Mouse (Mus musculus): Measurements from ENCODE around the gene Rpl19. TPM values are rescaled to one million over a fixed set of nuclear protein-coding genes. Genes with fewer than 3 reads are reported as not detected.

The Rpl19 gene
- total and polyA plus RNA-seq, 3 experiments = 2,949 to 5,259 (median 3,446) TPM

DNA sequence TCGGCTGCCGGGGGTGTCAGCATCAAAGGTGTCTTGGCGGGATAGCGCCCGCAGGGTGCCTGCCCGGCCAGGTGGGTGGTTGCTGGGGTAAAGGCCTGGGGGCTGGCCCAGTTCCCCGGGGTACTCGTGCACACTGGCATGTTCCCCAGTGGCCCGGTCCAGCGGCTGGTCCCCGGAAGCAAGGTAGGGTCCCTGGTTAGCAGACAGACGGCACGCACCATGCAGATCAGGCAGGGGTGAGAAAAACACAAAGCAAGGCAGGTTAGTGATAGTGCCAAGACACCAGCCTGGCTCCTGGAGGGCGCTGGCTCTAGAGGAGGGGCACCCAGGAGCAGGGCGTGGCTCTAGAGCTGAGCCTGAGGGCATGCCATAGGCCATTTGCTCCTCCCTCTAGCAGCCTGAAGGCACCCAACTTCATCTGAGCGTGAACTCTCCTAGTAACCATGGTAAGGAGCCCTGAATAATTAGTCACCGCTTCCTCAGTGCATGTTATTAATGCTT lies 23.3 kb upstream of the Rpl19 start:
- no peaks in the 10 kb centered on the region for H3K27me3 ChIP-seq (replicated peaks)
- H3K4me3 ChIP-seq (replicated peaks in 1 of 3; ENCODE audit: low read depth in 2 of 3, low read length in 2 of 3, poor library complexity in 1 of 3) = peak overlapping the region; percentile 46 to 54 (median 49)
- no peak overlapping the region for H3K27ac ChIP-seq (ENCODE audit: insufficient read depth, low read depth)
- no peaks in the 10 kb centered on the region for H3K79me2 ChIP-seq (replicated peaks; ENCODE audit: control insufficient read depth, extremely low read depth, insufficient read depth, poor library complexity, severe bottlenecking)
- dilution Hi-C loops (cut with MboI; ENCODE audit: extremely low pct_ligation_motif_present, extremely low pct_unique_long_range_greater_than_20kb, low sequenced_read_pairs) = no loop called here
- TF ChIP-seq ELF1 (IDR thresholded peaks at IDR 0.05; ENCODE audit: low read depth, low read length) (0 out of 2 replicates have a peak, but pooled peaks have one; percentile 8), RCOR1 (conservative IDR thresholded peaks at IDR 0.05; ENCODE audit: low read depth, low read length) (no peak)
- H3K36me3 ChIP-seq (replicated peaks in 1 of 2; ENCODE audit: control insufficient read depth in 1 of 2, insufficient read depth in 1 of 2, low read length in 1 of 2) = peaks cover 0 to 3% of the 10 kb centered on the region in 2 experiments
- peaks cover 31 to 61% of the 10 kb centered on the region in 2 experiments for H3K4me1 ChIP-seq (ENCODE audit: control insufficient read depth in 1 of 2, insufficient read depth in 2 of 2)
- H3K9ac ChIP-seq (ENCODE audit: insufficient read depth, low read depth) = peak overlapping the region; percentile 47
- peak; percentile 80 for DNase-seq (ENCODE audit: extremely low read depth)
- in situ Hi-C loops (cut with MboI; ENCODE audit: low pct_ligation_motif_present, low pct_unique_long_range_greater_than_20kb, low sequenced_read_pairs) = no loop called here
- peak overlapping the region; percentile 73 for H3K4me2 ChIP-seq (ENCODE audit: insufficient read depth, low read depth, poor library complexity, severe bottlenecking)
- H3K9me3 ChIP-seq (replicated peaks; ENCODE audit: low read length) = peaks cover 6% of the 10 kb centered on the region

- dilution Hi-C loops (cut with MboI; ENCODE audit: extremely low pct_ligation_motif_present, extremely low pct_unique_long_range_greater_than_20kb, low sequenced_read_pairs) (no loop called here), in situ Hi-C loops (cut with MboI; ENCODE audit: low pct_ligation_motif_present, low pct_unique_long_range_greater_than_20kb, low sequenced_read_pairs) (no loop called here)
- Histone ChIP-seq H3K27me3 (replicated peaks) (no peaks in the 10 kb centered on the region), H3K36me3 (replicated peaks in 1 of 2; ENCODE audit: control insufficient read depth in 1 of 2, insufficient read depth in 1 of 2, low read length in 1 of 2) (peaks cover 0 to 3% of the 10 kb centered on the region in 2 experiments), H3K27ac (ENCODE audit: insufficient read depth, low read depth) (no peak overlapping the region), H3K4me1 (ENCODE audit: control insufficient read depth in 1 of 2, insufficient read depth in 2 of 2) (peaks cover 25 to 53% of the 10 kb centered on the region in 2 experiments), H3K79me2 (replicated peaks; ENCODE audit: control insufficient read depth, extremely low read depth, insufficient read depth, poor library complexity, severe bottlenecking) (no peaks in the 10 kb centered on the region), H3K4me2 (ENCODE audit: insufficient read depth, low read depth, poor library complexity, severe bottlenecking) (no peak overlapping the region), H3K9me3 (replicated peaks; ENCODE audit: low read length) (peaks cover 6% of the 10 kb centered on the region), H3K9ac (ENCODE audit: insufficient read depth, low read depth) (no peak overlapping the region), H3K4me3 (replicated peaks in 1 of 3; ENCODE audit: low read depth in 2 of 3, low read length in 2 of 3, poor library complexity in 1 of 3) (no peak overlapping the region)
- no peak for DNase-seq (ENCODE audit: extremely low read depth)
- TF ChIP-seq MAX (IDR thresholded peaks at IDR 0.05; ENCODE audit: low read length) (no peak), ZNF384 (IDR thresholded peaks at IDR 0.05; ENCODE audit: low read depth, low read length) (no peak), ELF1 (IDR thresholded peaks at IDR 0.05; ENCODE audit: low read depth, low read length) (no peak), PAX5 (IDR thresholded peaks at IDR 0.05; ENCODE audit: low read length) (no peak), TCF12 (IDR thresholded peaks at IDR 0.05; ENCODE audit: low read depth, low read length) (no peak)
Measured at GRCm38 (mm10) chr11:98004161-98004560, 22.3 kb upstream of the Rpl19 start.

DNA sequence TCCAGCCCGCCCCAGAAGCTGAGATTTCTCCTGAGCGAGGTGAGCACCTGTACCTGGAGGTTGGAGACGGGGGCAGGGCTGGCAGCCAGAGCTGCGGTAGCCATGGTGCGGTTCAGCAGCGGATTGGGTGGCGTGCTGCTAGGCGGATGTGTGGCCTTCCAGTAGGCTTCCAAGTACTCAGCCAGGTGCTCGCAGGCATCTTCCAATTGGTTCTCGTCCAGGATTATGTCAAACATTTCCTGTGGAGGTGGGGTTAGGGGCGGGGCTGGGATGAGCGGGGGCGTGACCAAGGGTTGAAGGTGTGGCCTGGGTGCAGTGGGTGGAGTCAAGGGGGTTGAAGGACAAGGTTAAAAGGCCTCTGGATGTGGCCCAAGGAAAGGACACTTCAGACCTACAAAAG lies 21.4 kb upstream of the Rpl19 start:
- H3K27me3 ChIP-seq (replicated peaks) = no peaks in the 10 kb centered on the region
- dilution Hi-C loops (cut with MboI; ENCODE audit: extremely low pct_ligation_motif_present, extremely low pct_unique_long_range_greater_than_20kb, low sequenced_read_pairs) (no loop called here), in situ Hi-C loops (cut with MboI; ENCODE audit: low pct_ligation_motif_present, low pct_unique_long_range_greater_than_20kb, low sequenced_read_pairs) (no loop called here)
- H3K9me3 ChIP-seq (replicated peaks; ENCODE audit: low read length) = peaks cover 6% of the 10 kb centered on the region
- H3K27ac ChIP-seq (ENCODE audit: insufficient read depth, low read depth) = no peak overlapping the region
- no peak for DNase-seq (ENCODE audit: extremely low read depth)
- H3K79me2 ChIP-seq (replicated peaks; ENCODE audit: control insufficient read depth, extremely low read depth, insufficient read depth, poor library complexity, severe bottlenecking) = no peaks in the 10 kb centered on the region
- H3K36me3 ChIP-seq (replicated peaks in 1 of 2; ENCODE audit: control insufficient read depth in 1 of 2, insufficient read depth in 1 of 2, low read length in 1 of 2) = peaks cover 0 to 3% of the 10 kb centered on the region in 2 experiments
- TF ChIP-seq TBP (conservative IDR thresholded peaks at IDR 0.05; ENCODE audit: low read depth, low read length) = no peak
- TF ChIP-seq MXI1 (IDR thresholded peaks at IDR 0.05; ENCODE audit: low read depth, low read length) = no peak
- TF ChIP-seq TCF12 (IDR thresholded peaks at IDR 0.05; ENCODE audit: low read depth, low read length) = no peak
- no peak for TF ChIP-seq MEF2A (IDR thresholded peaks at IDR 0.05; ENCODE audit: borderline replicate concordance, low read depth, low read length)
- no peak for TF ChIP-seq RAD21 (IDR thresholded peaks at IDR 0.05; ENCODE audit: low read depth, low read length)
- no peak for TF ChIP-seq NELFE (IDR thresholded peaks at IDR 0.05; ENCODE audit: low read depth, low read length)
- TF ChIP-seq NRF1 (IDR thresholded peaks at IDR 0.05; ENCODE audit: low read depth, low read length) = no peak
- TF ChIP-seq SIN3A (IDR thresholded peaks at IDR 0.05; ENCODE audit: low read length) = no peak
- TF ChIP-seq MAX (IDR thresholded peaks at IDR 0.05; ENCODE audit: low read length) = no peak
- no peak overlapping the region for H3K4me3 ChIP-seq (replicated peaks in 1 of 3; ENCODE audit: low read depth in 2 of 3, low read length in 2 of 3, poor library complexity in 1 of 3)
- H3K4me2 ChIP-seq (ENCODE audit: insufficient read depth, low read depth, poor library complexity, severe bottlenecking) = no peak overlapping the region
- H3K9ac ChIP-seq (ENCODE audit: insufficient read depth, low read depth) = no peak overlapping the region
- peaks cover 19 to 45% of the 10 kb centered on the region in 2 experiments for H3K4me1 ChIP-seq (ENCODE audit: control insufficient read depth in 1 of 2, insufficient read depth in 2 of 2)

All from CH12.LX (cell line).